Mouse (Mus musculus) CH12F3 (cell line): Measurements from ENCODE around the gene Ms4a6c.
"Not testable (repeated sequence)": the region's sequence is repeated elsewhere in the genome, so short reads cannot be mapped to it uniquely, and the experiment has no call there.

Experiments used
- in situ Hi-C: fragments of 300-500 bp; cut with MboI; formaldehyde crosslinking; loops from 2 replicates; pipeline ENCODE4 v1.14.3; 2020; ENCODE audit warnings: low sequenced_read_pairs

The Ms4a6c gene

GRCm38 (mm10) chr19:11469215-11469614, at the start of gene Ms4a6c:
Ms4a6c (plus strand) TSS chr19:11469366.
- in situ Hi-C loops = not testable (repeated sequence)

- in situ Hi-C loops = not testable (repeated sequence)
These were observed 38.0 kb upstream of the Ms4a6c start for GRCm38 (mm10) chr19:11431209-11431608.

- in situ Hi-C loops = no loop called here
These were observed 33.9 kb upstream of the Ms4a6c start for GRCm38 (mm10) chr19:11435058-11435834.

GRCm38 (mm10) chr19:11443338-11443737, 25.8 kb upstream of the Ms4a6c start, which contains the start of gene Ms4a4b:
Ms4a4b (plus strand) TSS chr19:11443553.
- in situ Hi-C loops = no loop called here

- in situ Hi-C loops = no loop called here
These were observed 25.2 kb upstream of the Ms4a6c start for GRCm38 (mm10) chr19:11443964-11444363.

GRCm38 (mm10) chr19:11447238-11447637, 21.9 kb upstream of the Ms4a6c start:
- in situ Hi-C loops = no loop called here

GRCm38 (mm10) chr19:11459041-11459440, 10.1 kb upstream of the Ms4a6c start:
- in situ Hi-C loops = not testable (repeated sequence)

GRCm38 (mm10) chr19:11464795-11465194, 4.4 kb upstream of the Ms4a6c start:
- in situ Hi-C loops = not testable (repeated sequence)

GRCm38 (mm10) chr19:11466471-11466870, 2.7 kb upstream of the Ms4a6c start:
- in situ Hi-C loops = no loop called here

GRCm38 (mm10) chr19:11468361-11468760, 805 bp upstream of the Ms4a6c start:
- in situ Hi-C loops = not testable (repeated sequence)

GRCm38 (mm10) chr19:11479714-11480113, 10.5 kb downstream of the Ms4a6c start:
- in situ Hi-C loops = no loop called here

GRCm38 (mm10) chr19:11482684-11483083, 13.5 kb downstream of the Ms4a6c start:
- in situ Hi-C loops = no loop called here

GRCm38 (mm10) chr19:11483941-11484340, 14.8 kb downstream of the Ms4a6c start:
- in situ Hi-C loops = no loop called here

GRCm38 (mm10) chr19:11484388-11484787, 15.2 kb downstream of the Ms4a6c start:
- in situ Hi-C loops = no loop called here

- in situ Hi-C loops = no loop called here
These were observed 16.1 kb downstream of the Ms4a6c start for GRCm38 (mm10) chr19:11485266-11485665.

- in situ Hi-C loops = no loop called here
These were observed 16.6 kb downstream of the Ms4a6c start, which contains the start of gene Gm8369 for GRCm38 (mm10) chr19:11485746-11486145. Gm8369 (plus strand) TSS chr19:11485938.

GRCm38 (mm10) chr19:11486599-11486998, 17.4 kb downstream of the Ms4a6c start:
- in situ Hi-C loops = no loop called here

GRCm38 (mm10) chr19:11491406-11492189, 22.4 kb downstream of the Ms4a6c start:
- in situ Hi-C loops = no loop called here

- in situ Hi-C loops = no loop called here
These were observed 23.5 kb downstream of the Ms4a6c start for GRCm38 (mm10) chr19:11492671-11493070.

- in situ Hi-C loops = no loop called here
These were observed 25.4 kb downstream of the Ms4a6c start for GRCm38 (mm10) chr19:11494519-11494918.

- in situ Hi-C loops = no loop called here
These were observed 27.2 kb downstream of the Ms4a6c start for GRCm38 (mm10) chr19:11496361-11496760.

GRCm38 (mm10) chr19:11497300-11497699, 28.1 kb downstream of the Ms4a6c start:
- in situ Hi-C loops = not testable (repeated sequence)
